Mouse (Mus musculus): Measurements from ENCODE around the gene Rbm47.

The Rbm47 gene

GRCm38 (mm10) chr5:66062046-66062929 lies 110.6 kb downstream of the Rbm47 start:
- no peak for DNase-seq

GRCm38 (mm10) chr5:66061667-66062045 lies 111.3 kb downstream of the Rbm47 start:
- no peak for DNase-seq

- no peak for DNase-seq
Measured at GRCm38 (mm10) chr5:66058844-66059243, 114.1 kb downstream of the Rbm47 start.

- DNase-seq, result no peak
Measured at GRCm38 (mm10) chr5:66056680-66057079, 116.2 kb downstream of the Rbm47 start.

DNA sequence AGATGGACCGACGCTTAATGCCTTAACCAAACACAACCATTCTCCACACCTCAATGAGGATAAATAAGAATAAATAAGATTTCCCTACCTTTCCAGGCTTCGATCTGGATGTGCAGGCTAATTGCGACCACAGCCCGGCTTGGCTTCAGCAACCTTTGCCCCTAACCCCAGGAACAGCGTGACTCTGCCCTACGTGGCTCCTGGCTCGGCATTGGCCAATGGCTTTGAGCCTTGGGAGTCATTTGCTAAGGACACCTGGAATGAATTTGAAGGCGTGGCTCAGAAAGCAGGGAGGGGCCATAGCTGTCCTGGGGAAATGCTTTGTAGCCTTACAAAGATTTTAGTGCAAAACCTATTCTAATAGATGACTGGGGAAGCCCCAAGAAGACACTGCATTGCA lies 118.5 kb downstream of the Rbm47 start:
- DNase-seq, result no peak

- no peak for DNase-seq
Measured at GRCm38 (mm10) chr5:66052777-66053548, 120.0 kb downstream of the Rbm47 start.

DNA sequence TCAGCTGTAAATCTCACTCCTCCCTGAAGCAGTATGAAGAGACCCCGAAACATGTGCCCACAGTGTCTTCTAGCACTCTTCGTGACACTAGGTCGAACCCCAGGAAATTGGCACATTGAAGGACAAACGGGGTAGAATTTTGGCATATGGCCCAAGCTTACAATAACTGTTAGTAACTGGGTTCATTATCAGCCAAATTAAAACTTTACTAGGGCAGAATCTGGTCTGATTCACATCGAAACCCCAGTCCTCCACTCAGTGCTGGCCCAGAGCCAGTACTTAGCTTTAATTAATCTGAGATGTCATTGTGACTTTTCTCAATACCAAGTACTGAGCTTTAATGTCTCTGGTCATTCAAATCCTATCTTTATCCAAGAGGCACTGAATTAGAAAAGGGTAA lies 122.1 kb downstream of the Rbm47 start:
- DNase-seq, result no peak

DNA sequence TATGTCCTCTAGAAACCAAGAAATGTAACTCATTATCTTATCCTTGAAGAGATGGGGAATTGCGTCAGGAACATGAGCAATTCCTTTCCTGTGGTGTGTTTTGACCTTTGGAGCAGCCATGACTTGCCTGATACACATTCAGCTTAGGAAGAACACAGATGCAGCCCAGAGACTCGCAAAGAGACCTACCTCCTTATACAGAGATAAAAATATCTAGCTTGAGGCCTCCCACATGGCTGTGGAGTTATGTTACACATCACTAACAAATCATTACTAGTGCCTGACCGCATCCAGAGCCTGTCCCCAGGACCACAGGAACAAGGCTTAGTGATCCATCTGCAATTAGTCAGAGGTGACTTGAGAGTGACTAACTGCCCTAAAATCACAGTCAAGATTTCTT lies 126.6 kb downstream of the Rbm47 start:
- no peak for DNase-seq

DNA sequence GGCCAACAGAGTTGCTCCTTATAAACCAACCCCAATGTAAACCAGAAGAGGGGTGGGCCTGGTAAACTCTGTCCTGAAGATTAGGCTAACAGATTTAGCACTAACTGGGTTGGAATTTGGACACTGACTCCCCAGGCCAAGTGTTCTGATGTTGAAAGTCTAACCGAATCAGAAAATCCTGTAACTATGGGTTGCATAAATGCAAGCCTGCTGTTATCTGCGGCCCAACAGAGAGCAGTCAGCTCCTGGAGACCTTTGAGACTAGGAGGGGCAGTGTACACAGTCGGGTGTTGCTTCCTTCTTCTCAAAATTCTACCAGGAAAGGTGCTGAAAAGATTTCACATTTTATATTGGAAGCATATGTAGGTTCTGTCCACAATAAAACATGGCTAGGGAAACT lies 129.0 kb downstream of the Rbm47 start:
- DNase-seq, result no peak

- no peak for DNase-seq
Measured at GRCm38 (mm10) chr5:66042651-66043340, 130.1 kb downstream of the Rbm47 start.

DNA sequence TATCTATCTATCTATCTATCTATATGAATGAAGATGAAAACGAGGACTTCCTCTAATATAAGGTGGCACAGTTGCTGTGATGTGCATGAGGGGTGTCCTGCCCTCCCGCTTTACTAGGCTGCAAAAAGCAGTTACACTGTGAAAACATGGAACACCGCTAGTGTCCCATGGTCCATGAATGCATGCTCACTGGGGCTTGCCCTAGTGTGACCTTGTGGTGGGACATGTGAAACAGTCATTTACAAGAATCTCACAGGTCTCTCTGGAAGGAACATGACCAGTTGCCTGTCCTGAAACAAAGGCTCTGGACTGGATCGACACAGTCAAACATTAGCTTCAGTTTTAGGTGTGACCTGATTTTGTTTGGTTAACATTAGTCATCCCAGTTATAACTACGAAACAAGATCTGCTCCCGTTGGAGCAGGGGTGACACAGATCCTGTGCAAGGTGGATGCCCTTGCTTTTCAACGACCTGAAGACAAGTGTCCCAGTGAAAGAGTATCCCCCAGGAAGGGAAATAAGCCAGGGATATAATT lies 132.1 kb downstream of the Rbm47 start:
- DNase-seq, result no peak

DNA sequence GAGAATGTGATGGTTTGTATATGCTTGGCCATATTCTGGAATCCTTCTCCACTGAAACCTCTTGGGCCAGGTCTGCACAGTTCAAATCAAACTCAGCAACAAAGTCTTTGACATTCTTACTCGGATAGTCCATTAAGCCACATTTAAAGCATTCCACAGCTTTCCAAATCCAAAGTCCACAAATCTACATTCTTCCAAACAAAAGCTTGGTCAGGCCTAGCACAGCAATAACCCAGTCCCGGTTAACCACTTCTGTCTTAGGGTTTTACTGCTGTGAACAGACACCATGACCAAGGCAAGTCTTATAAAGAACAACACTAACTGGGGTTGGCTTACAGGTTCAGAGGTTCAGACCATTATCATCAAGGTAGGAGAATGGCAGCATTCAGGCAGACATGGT lies 133.1 kb downstream of the Rbm47 start:
- no peak for DNase-seq

DNA sequence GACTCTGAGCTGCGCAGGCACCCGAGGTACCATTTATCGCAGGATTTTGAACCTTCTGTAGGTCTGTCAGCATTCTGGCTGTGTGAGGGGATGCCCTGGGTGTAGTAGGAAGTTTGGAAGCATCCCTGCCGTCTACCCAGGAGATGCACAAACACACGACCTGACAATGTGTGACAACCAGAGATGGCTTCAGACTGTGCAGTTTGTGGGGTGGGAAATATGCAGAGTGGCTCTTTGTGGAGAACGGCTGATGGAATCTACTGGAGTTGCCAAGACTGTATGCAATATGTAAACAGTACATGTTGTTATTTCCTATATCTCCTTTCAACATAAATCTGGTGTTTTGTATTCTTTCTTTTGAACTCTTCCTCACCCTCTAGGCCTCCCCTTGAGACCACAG lies 135.9 kb downstream of the Rbm47 start:
- no peak for DNase-seq

DNA sequence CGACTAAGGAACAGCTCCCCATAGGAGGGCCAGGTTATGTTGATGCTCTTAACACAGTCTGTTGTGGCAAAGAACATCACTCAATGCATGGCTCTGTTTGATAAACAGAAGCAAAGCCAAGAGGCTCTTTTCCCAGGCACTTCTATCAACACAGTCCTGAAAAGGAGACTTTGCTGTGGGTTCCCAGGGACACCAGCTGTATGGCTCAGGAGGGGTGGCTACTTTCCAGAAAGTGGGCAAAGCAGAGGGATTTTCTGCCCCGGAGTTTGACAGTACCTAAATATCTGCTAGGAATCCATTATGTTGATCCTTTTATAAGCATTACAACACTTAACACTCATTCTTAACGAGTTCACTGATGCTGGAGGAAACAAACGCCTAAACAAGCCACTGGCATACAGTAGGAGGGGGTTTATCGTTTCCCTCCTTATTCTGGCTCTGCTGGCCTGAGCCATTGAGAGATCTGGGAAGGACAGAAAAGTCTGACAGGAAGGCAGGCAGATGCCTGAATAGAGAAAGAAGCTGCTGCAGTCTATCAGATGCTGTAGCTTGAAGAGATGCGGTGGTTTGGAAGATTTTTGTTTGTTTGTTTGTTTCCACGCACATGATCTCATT lies 136.4 kb downstream of the Rbm47 start:
- no peak for DNase-seq

DNA sequence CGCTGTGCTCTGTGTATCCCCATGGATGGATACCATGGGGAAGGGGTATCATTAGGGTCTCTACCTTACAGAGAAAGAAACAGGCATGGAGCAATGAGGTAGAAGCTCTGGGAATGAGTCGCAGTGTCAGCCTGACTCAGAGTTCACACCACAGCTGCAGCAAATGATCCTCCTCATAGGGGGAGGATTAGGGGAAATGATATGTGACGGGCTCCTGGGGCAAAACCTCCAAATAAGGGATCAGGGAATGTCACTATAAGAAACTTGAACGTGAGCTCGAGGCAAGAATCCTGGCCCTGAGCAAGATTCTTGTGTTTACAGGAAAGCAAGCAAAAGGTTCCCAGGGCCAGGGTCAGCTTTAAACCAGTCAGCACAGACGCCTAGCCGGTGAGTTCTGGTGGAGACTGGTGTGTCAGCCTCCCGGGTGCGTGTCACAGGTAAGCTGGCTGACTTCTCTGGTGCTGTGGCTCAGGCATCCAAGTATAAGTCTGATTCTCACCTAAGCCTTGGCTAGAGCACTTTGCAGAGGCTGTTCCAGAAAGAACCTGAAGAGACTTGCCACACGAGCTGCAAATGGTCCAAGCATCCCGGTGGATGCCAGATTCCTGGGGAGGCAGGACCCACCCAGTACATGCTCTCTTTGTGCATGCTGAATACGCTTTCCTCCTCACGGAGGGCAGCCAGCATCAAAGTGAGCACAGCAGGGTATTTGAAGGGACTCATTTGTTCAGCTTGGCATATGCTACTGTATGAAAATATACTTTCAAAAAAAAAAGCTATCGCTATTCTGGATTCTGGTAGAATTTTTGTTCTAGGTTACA lies 138.3 kb downstream of the Rbm47 start:
- no peak for DNase-seq

- DNase-seq, result no peak
Measured at GRCm38 (mm10) chr5:66032826-66033225, 140.1 kb downstream of the Rbm47 start.

GRCm38 (mm10) chr5:66031699-66032098 lies 141.2 kb downstream of the Rbm47 start:
- no peak for DNase-seq

- no peak for DNase-seq
Measured at GRCm38 (mm10) chr5:66028232-66028631, 144.7 kb downstream of the Rbm47 start.

- DNase-seq, result no peak
Measured at GRCm38 (mm10) chr5:66027206-66027605, 145.7 kb downstream of the Rbm47 start.

GRCm38 (mm10) chr5:66026796-66027195 lies 146.1 kb downstream of the Rbm47 start:
- no peak for DNase-seq

- DNase-seq, result no peak
Measured at GRCm38 (mm10) chr5:66015449-66015961, 157.4 kb downstream of the Rbm47 start.

- no peak for DNase-seq
Measured at GRCm38 (mm10) chr5:66014437-66014836, 158.5 kb downstream of the Rbm47 start.

Data from lung, adult 18-20 months (tissue).